Mouse (Mus musculus) liver, embryonic 12.5 days (tissue): Measurements from ENCODE around the gene Clvs2. TPM values are rescaled to one million over a fixed set of nuclear protein-coding genes. Genes with fewer than 3 reads are reported as not detected.

Source experiments
- polyA plus RNA-seq: library from polyadenylated mRNA; unstranded; fragments of >200 nt; fragmentation: Nextera tagmentation; extraction: Ambion mirVana; gene quantifications from 2 replicates; pipeline ENCODE4 v1.2.1, GENCODE M21; 2016

The Clvs2 gene
- polyA plus RNA-seq, 1 experiment from 2014 or later, result 0.12 TPM

Other genes with a start within 250 kb of the Clvs2 start
- gene Sult3a2, start 161.9 kb upstream of the Clvs2 start, polyA plus RNA-seq, result not detected in 2 replicates
- gene Sult3a1, start 233.0 kb upstream of the Clvs2 start, polyA plus RNA-seq, result not detected in 2 replicates